Mouse (Mus musculus) heart, adult 2 months (tissue): ENCODE data around the gene Dnajc11. TPM values are rescaled to one million over a fixed set of nuclear protein-coding genes. Genes with fewer than 3 reads are reported as not detected.
A peak's percentile ranks its signal among the peaks of the same experiment; 100 is the strongest.

ENCODE experiments used
- DNase-seq, 2 experiments: peaks; one replicate each; pipeline ENCODE4 v3.0.0; 2021
- H3K27ac ChIP-seq: fragments of 200-600 bp; 2 replicates; pipeline ENCODE4 v1.8.1; 2022
- H3K27me3 ChIP-seq: fragments of 200-500 bp; 2 replicates; pipeline ENCODE4 v1.6.1; 2012; ENCODE audit warnings: mild to moderate bottlenecking, low read length, inconsistent platforms, mixed read lengths; ENCODE audit not compliant: control insufficient read depth, insufficient read depth
- H3K36me3 ChIP-seq: fragments of 200-500 bp; 2 replicates; pipeline ENCODE4 v1.6.1; 2012; ENCODE audit warnings: low read length, inconsistent platforms; ENCODE audit not compliant: control insufficient read depth, insufficient read depth
- H3K4me1 ChIP-seq: fragments of 200-500 bp; 2 replicates; pipeline ENCODE4 v1.6.1; 2011; ENCODE audit warnings: low read length; ENCODE audit not compliant: control insufficient read depth, insufficient read depth
- H3K4me3 ChIP-seq: fragments of 200-600 bp; 2 replicates; pipeline ENCODE4 v1.8.1; 2022
- H3K79me2 ChIP-seq: fragments of 200-500 bp; replicated peaks from 2 replicates; pipeline ENCODE4 v1.6.1; 2012; ENCODE audit warnings: mild to moderate bottlenecking, inconsistent platforms, low read length, moderate library complexity, mixed read lengths; ENCODE audit not compliant: control insufficient read depth, insufficient read depth
- H3K9ac ChIP-seq: fragments of 200-500 bp; 2 replicates; pipeline ENCODE4 v1.6.1; 2012; ENCODE audit warnings: low read depth, mild to moderate bottlenecking, control low read depth, inconsistent platforms, low read length, mixed read lengths
- CTCF ChIP-seq: fragments of 200-600 bp; IDR thresholded peaks from 2 replicates; pipeline ENCODE4 v1.8.1; 2022; ENCODE audit warnings: antibody characterized with exemption, mild to moderate bottlenecking, moderate library complexity
- EP300 ChIP-seq: fragments of 200-500 bp; IDR thresholded peaks from 2 replicates; pipeline ENCODE4 v1.6.1; 2011; ENCODE audit warnings: low read depth, low read length, control low read depth; ENCODE audit not compliant: insufficient read depth
- POLR2A ChIP-seq: fragments of 200-500 bp; IDR thresholded peaks from 2 replicates; pipeline ENCODE4 v1.6.1; 2011; ENCODE audit warnings: mild to moderate bottlenecking, low read depth, low read length, control low read depth; ENCODE audit not compliant: insufficient read depth
- WGBS: fragments of 180-500 bp; shearing (Covaris S2); methylation state at CpG from one replicate; pipeline ENCODE4 v1.1.7; 2018; 5-methylcytosine and 5-hydroxymethylcytosine counted together
- intact Hi-C: fragments of 180-260 bp; cut with DNase I; formaldehyde crosslinking; loops from one replicate; pipeline ENCODE4 v1.15.1; 2025
- polyA plus RNA-seq: library from polyadenylated mRNA; depleted of rRNA; stranded (reverse); fragments of >200 nt; gene quantifications from 2 replicates; pipeline ENCODE4 v1.2.3, GENCODE M21; 2012
- total RNA-seq, 2 experiments: library from RNA; stranded (reverse); gene quantifications; 2 replicates each; pipeline ENCODE4 v1.2.3; 2021

Dnajc11 gene
- total and polyA plus RNA-seq, 3 experiments: 55.9 to 84.3 (median 71.0) TPM

GRCm38 (mm10) chr4:151905621-151906020 lies 27.9 kb upstream of the Dnajc11 start:
- Histone ChIP-seq H3K4me1 (peaks cover 22% of the 10 kb centered on the region), H3K79me2 (no peaks in the 10 kb centered on the region), H3K27ac (no peak overlapping the region), H3K36me3 (no peaks in the 10 kb centered on the region), H3K4me3 (no peak overlapping the region), H3K27me3 (no peaks in the 10 kb centered on the region), H3K9ac (no peak overlapping the region)
- TF ChIP-seq POLR2A (no peak), EP300 (no peak), CTCF (no peak)
- WGBS: 90% methylated on average over 4 of the region's 4 CpGs
- no peak for DNase-seq
- intact Hi-C loops: no loop called here

- TF ChIP-seq POLR2A (no peak), EP300 (no peak), CTCF (no peak)
- DNase-seq: peak; percentile 36 to 39
- H3K4me3 ChIP-seq: no peak overlapping the region
- H3K79me2 ChIP-seq: no peaks in the 10 kb centered on the region
- WGBS: 67% methylated on average over 26 of the region's 26 CpGs
- intact Hi-C loops: no loop called here
- H3K27ac ChIP-seq: no peak overlapping the region
- no peaks in the 10 kb centered on the region for H3K27me3 ChIP-seq
- H3K4me1 ChIP-seq: peaks cover 14% of the 10 kb centered on the region
- no peaks in the 10 kb centered on the region for H3K36me3 ChIP-seq
- no peak overlapping the region for H3K9ac ChIP-seq
These were observed 25.7 kb upstream of the Dnajc11 start for GRCm38 (mm10) chr4:151907577-151908343.

GRCm38 (mm10) chr4:151908809-151909208 lies 24.7 kb upstream of the Dnajc11 start:
- peaks cover 7% of the 10 kb centered on the region for H3K4me1 ChIP-seq
- no peaks in the 10 kb centered on the region for H3K79me2 ChIP-seq
- intact Hi-C loops: no loop called here
- DNase-seq: no peak
- no peaks in the 10 kb centered on the region for H3K36me3 ChIP-seq
- WGBS: 60% methylated on average over 8 of the region's 8 CpGs
- H3K4me3 ChIP-seq: no peak overlapping the region
- no peaks in the 10 kb centered on the region for H3K27me3 ChIP-seq
- H3K9ac ChIP-seq: no peak overlapping the region
- TF ChIP-seq POLR2A (no peak), CTCF (no peak), EP300 (no peak)
- no peak overlapping the region for H3K27ac ChIP-seq

- 83% methylated on average over 11 of the region's 11 CpGs for WGBS
- no peaks in the 10 kb centered on the region for H3K79me2 ChIP-seq
- H3K4me3 ChIP-seq: no peak overlapping the region
- no peak overlapping the region for H3K9ac ChIP-seq
- no peak overlapping the region for H3K27ac ChIP-seq
- no peaks in the 10 kb centered on the region for H3K36me3 ChIP-seq
- intact Hi-C loops: no loop called here
- no peaks in the 10 kb centered on the region for H3K27me3 ChIP-seq
- no peak for DNase-seq
- no peak for TF ChIP-seq CTCF
- TF ChIP-seq EP300: no peak
- no peak for TF ChIP-seq POLR2A
- no peaks in the 10 kb centered on the region for H3K4me1 ChIP-seq
These were observed 17.2 kb upstream of the Dnajc11 start for GRCm38 (mm10) chr4:151916271-151916670.

- H3K4me1 ChIP-seq: no peaks in the 10 kb centered on the region
- H3K36me3 ChIP-seq: no peaks in the 10 kb centered on the region
- WGBS: 74% methylated on average over 20 of the region's 20 CpGs
- H3K27ac ChIP-seq: no peak overlapping the region
- no peaks in the 10 kb centered on the region for H3K79me2 ChIP-seq
- DNase-seq: no peak
- no peaks in the 10 kb centered on the region for H3K27me3 ChIP-seq
- intact Hi-C loops: no loop called here
- H3K9ac ChIP-seq: no peak overlapping the region
- H3K4me3 ChIP-seq: no peak overlapping the region
- no peak for TF ChIP-seq CTCF
- no peak for TF ChIP-seq POLR2A
- TF ChIP-seq EP300: no peak
These were observed 14.2 kb upstream of the Dnajc11 start for GRCm38 (mm10) chr4:151919135-151919840.

- Histone ChIP-seq H3K27ac (no peak overlapping the region), H3K9ac (0 out of 2 replicates have a peak overlapping the region, but pooled peaks have one; percentile 16), H3K79me2 (no peaks in the 10 kb centered on the region), H3K27me3 (no peaks in the 10 kb centered on the region), H3K4me3 (no peak overlapping the region), H3K4me1 (no peaks in the 10 kb centered on the region), H3K36me3 (no peaks in the 10 kb centered on the region)
- WGBS: 20% methylated on average over 16 of the region's 16 CpGs
- intact Hi-C loops: loop anchor here (1.0 to 10.0 kb wide), 4 partner anchors 19 to 763 kb away; no protein-coding TSS in a partner anchor
- DNase-seq: peak; percentile 53 to 68
- TF ChIP-seq CTCF (peak; percentile 93), POLR2A (no peak), EP300 (0 out of 2 replicates have a peak, but pooled peaks have one; percentile 70)
These were observed 13.4 kb upstream of the Dnajc11 start for GRCm38 (mm10) chr4:151919900-151920643.
